Mouse (Mus musculus) megakaryocyte, embryonic 14.5 days (primary cell): ENCODE measurements around the gene Txnrd2. TPM values are rescaled to one million over a fixed set of nuclear protein-coding genes. Genes with fewer than 3 reads are reported as not detected.

ENCODE experiments used
- H3K27me3 ChIP-seq: replicated peaks from 2 replicates; pipeline ENCODE3; 2012; ENCODE audit warnings: inconsistent platforms
- H3K36me3 ChIP-seq: replicated peaks from 2 replicates; pipeline ENCODE3; 2012; ENCODE audit warnings: low read length, inconsistent platforms, mixed read lengths
- H3K4me1 ChIP-seq: 2 replicates; pipeline ENCODE4 v1.6.1; 2012; ENCODE audit warnings: inconsistent platforms
- H3K4me3 ChIP-seq: replicated peaks from 2 replicates; pipeline ENCODE3; 2012; ENCODE audit warnings: moderate library complexity, mild to moderate bottlenecking, inconsistent platforms
- H3K9me3 ChIP-seq: 2 replicates; pipeline ENCODE4 v1.6.1; 2012; ENCODE audit warnings: inconsistent platforms
- FLI1 ChIP-seq: IDR thresholded peaks from 2 replicates; pipeline ENCODE4 v1.6.1; 2012; ENCODE audit warnings: low read length, inconsistent platforms, mixed read lengths
- GATA1 ChIP-seq: IDR thresholded peaks from 3 replicates; pipeline ENCODE4 v1.6.1; 2012; ENCODE audit warnings: mixed read lengths, low read length, inconsistent platforms, borderline replicate concordance
- polyA plus RNA-seq: library from polyadenylated mRNA; stranded (reverse); fragments of >175 nt; gene quantifications from 2 replicates; pipeline ENCODE4 v1.2.3, GENCODE M21; 2012; ENCODE audit warnings: low replicate concordance; ENCODE audit not compliant: insufficient read depth

The Txnrd2 gene
- polyA plus RNA-seq, 1 experiment = 6.9 TPM

GRCm38 (mm10) chr16:18425475-18426214 lies 539 bp upstream of the Txnrd2 start:
- Histone ChIP-seq H3K27me3 (no peaks in the 10 kb centered on the region), H3K9me3 (no peaks in the 10 kb centered on the region), H3K4me1 (peaks cover 75% of the 10 kb centered on the region), H3K4me3 (peak overlapping the region; percentile 99), H3K36me3 (peaks cover 47% of the 10 kb centered on the region)
- TF ChIP-seq GATA1 (no peak), FLI1 (no peak)

- H3K4me3 ChIP-seq = peak within 1 kb of the TSS; percentile 99
- TF ChIP-seq FLI1 = no peak
- no peak for TF ChIP-seq GATA1
- peaks cover 74% of the 10 kb centered on the region for H3K4me1 ChIP-seq
- no peaks in the 10 kb centered on the region for H3K27me3 ChIP-seq
- H3K9me3 ChIP-seq = no peaks in the 10 kb centered on the region
- peaks cover 38% of the 10 kb centered on the region for H3K36me3 ChIP-seq
These were observed 657 bp downstream of the Txnrd2 start, which contains the start of gene Comt for GRCm38 (mm10) chr16:18426802-18427280. Comt (minus strand) TSS chr16:18426852.

GRCm38 (mm10) chr16:18428011-18428515 lies 1.9 kb downstream of the Txnrd2 start:
- Histone ChIP-seq H3K9me3 (no peaks in the 10 kb centered on the region), H3K36me3 (peaks cover 30% of the 10 kb centered on the region), H3K4me3 (peak overlapping the region; percentile 75), H3K27me3 (no peaks in the 10 kb centered on the region), H3K4me1 (peaks cover 73% of the 10 kb centered on the region)
- no peak for TF ChIP-seq FLI1
- no peak for TF ChIP-seq GATA1

- peaks cover 73% of the 10 kb centered on the region for H3K4me1 ChIP-seq
- TF ChIP-seq GATA1 = no peak
- no peak for TF ChIP-seq FLI1
- no peaks in the 10 kb centered on the region for H3K27me3 ChIP-seq
- no peaks in the 10 kb centered on the region for H3K9me3 ChIP-seq
- peaks cover 26% of the 10 kb centered on the region for H3K36me3 ChIP-seq
- H3K4me3 ChIP-seq = peak overlapping the region; percentile 75
These were observed 2.4 kb downstream of the Txnrd2 start for GRCm38 (mm10) chr16:18428516-18429042.

- H3K27me3 ChIP-seq = no peaks in the 10 kb centered on the region
- peaks cover 64% of the 10 kb centered on the region for H3K4me1 ChIP-seq
- TF ChIP-seq FLI1 (no peak), GATA1 (no peak)
- H3K36me3 ChIP-seq = peaks cover 21% of the 10 kb centered on the region
- no peak overlapping the region for H3K4me3 ChIP-seq
- H3K9me3 ChIP-seq = peaks cover 2% of the 10 kb centered on the region
These were observed 3.5 kb downstream of the Txnrd2 start for GRCm38 (mm10) chr16:18429641-18430040.

- Histone ChIP-seq H3K27me3 (no peaks in the 10 kb centered on the region), H3K36me3 (peaks cover 31% of the 10 kb centered on the region), H3K4me1 (peaks cover 58% of the 10 kb centered on the region), H3K9me3 (peaks cover 6% of the 10 kb centered on the region), H3K4me3 (no peak overlapping the region)
- no peak for TF ChIP-seq FLI1
- TF ChIP-seq GATA1 = no peak
These were observed 4.5 kb downstream of the Txnrd2 start for GRCm38 (mm10) chr16:18430641-18431212.

- Histone ChIP-seq H3K36me3 (peaks cover 58% of the 10 kb centered on the region), H3K4me3 (peak overlapping the region; percentile 65), H3K4me1 (peaks cover 34% of the 10 kb centered on the region), H3K27me3 (no peaks in the 10 kb centered on the region), H3K9me3 (peaks cover 6% of the 10 kb centered on the region)
- TF ChIP-seq GATA1 = no peak
- no peak for TF ChIP-seq FLI1
These were observed 7.2 kb downstream of the Txnrd2 start for GRCm38 (mm10) chr16:18433341-18433920.

GRCm38 (mm10) chr16:18436128-18436527 lies 9.9 kb downstream of the Txnrd2 start:
- no peak overlapping the region for H3K4me3 ChIP-seq
- H3K36me3 ChIP-seq = peaks cover 63% of the 10 kb centered on the region
- H3K9me3 ChIP-seq = peaks cover 6% of the 10 kb centered on the region
- peaks cover 10% of the 10 kb centered on the region for H3K4me1 ChIP-seq
- no peak for TF ChIP-seq GATA1
- no peak for TF ChIP-seq FLI1
- no peaks in the 10 kb centered on the region for H3K27me3 ChIP-seq

GRCm38 (mm10) chr16:18443385-18443841 lies 17.2 kb downstream of the Txnrd2 start:
- no peak for TF ChIP-seq FLI1
- TF ChIP-seq GATA1 = no peak
- no peaks in the 10 kb centered on the region for H3K27me3 ChIP-seq
- no peak overlapping the region for H3K4me3 ChIP-seq
- H3K9me3 ChIP-seq = no peaks in the 10 kb centered on the region
- H3K4me1 ChIP-seq = peaks cover 3% of the 10 kb centered on the region; the same call in 1 of the 2 replicates
- H3K36me3 ChIP-seq = peaks cover 79% of the 10 kb centered on the region
